Mouse (Mus musculus) left cerebral cortex, adult 2 months (tissue): ENCODE data around the gene Pusl1. TPM values are rescaled to one million over a fixed set of nuclear protein-coding genes. Genes with fewer than 3 reads are reported as not detected.

ENCODE experiments used
- DNase-seq, 2 experiments: peaks; one replicate each; pipeline ENCODE4 v3.0.0; 2021 to 2022; ENCODE audit warnings: low spot score in 2 of 2, mixed read lengths in 1 of 2; ENCODE audit errors: extremely low spot score in 1 of 2
- H3K27ac ChIP-seq: fragments of 200-600 bp; 2 replicates; pipeline ENCODE4 v1.8.1; 2022
- H3K4me3 ChIP-seq: fragments of 200-600 bp; 2 replicates; pipeline ENCODE4 v1.8.1; 2022
- CTCF ChIP-seq: fragments of 200-600 bp; IDR thresholded peaks from 2 replicates; pipeline ENCODE4 v1.8.1; 2022; ENCODE audit warnings: antibody characterized with exemption, mild to moderate bottlenecking, moderate library complexity
- intact Hi-C: fragments of 180-260 bp; cut with DNase I; formaldehyde crosslinking; loops from one replicate; pipeline ENCODE4 v1.15.1; 2025
- total RNA-seq, 2 experiments: library from RNA; stranded (reverse); gene quantifications; 2 replicates each; pipeline ENCODE4 v1.2.3; 2021

Pusl1 gene
- total RNA-seq, 2 experiments from 2014 or later, result 55.0 to 61.2 TPM

DNA sequence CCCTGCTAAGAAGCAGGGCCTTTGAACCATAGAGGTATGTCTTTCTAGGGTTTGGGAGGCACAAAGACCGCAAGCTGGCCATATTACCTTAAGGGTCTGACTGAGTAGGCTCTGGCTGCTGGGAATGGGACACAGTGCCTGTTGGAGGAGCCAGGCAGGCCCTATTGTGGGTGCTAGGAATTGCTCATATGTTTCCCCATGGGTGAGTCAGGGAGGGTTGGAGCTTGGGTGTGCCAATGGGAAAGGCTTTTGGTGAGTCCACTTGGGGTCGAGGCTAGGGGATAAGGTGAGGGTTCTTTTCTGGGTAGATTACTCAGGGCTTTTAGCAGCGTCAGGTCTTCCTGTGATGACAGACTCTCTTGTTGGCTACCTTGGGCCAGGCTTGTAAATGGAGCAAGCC is 40.2 kb downstream of the Pusl1 start:
- no peak overlapping the region for H3K4me3 ChIP-seq
- no peak for TF ChIP-seq CTCF
- no peak for DNase-seq
- H3K27ac ChIP-seq, result no peak overlapping the region
- intact Hi-C loops, result no loop called here

DNA sequence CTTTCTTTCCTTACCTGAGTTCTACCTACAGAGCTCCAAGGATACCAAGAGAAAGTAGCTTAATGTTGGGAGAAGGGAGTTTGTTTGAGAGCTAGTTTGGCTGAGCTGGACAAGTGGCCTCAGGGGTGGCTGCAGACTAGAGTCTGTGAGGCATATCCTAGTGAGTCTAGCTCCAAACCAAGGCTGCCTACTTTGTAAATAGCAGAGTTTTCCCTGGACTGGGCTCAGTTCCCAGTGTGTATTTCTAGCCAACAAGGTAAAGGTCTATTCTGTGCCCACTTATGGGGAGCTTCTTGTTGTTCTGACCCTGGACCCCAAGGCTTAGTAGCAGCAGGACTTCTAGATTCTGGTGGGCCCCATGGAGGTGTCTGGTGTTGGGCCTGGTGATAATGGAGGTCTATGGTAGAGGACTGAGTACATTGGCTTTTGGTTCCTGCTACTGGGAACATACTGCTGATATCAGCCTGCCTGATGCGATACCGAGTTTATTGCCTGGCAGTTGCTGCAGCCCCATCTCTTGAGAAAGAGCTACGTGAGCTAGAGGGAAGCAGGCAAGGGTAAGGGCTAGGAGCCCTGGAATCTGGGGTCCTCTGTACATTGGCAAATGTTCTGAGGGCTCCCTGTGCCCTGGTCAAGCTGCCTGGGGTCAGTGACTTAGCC is 41.7 kb downstream of the Pusl1 start:
- no peak overlapping the region for H3K4me3 ChIP-seq

DNA sequence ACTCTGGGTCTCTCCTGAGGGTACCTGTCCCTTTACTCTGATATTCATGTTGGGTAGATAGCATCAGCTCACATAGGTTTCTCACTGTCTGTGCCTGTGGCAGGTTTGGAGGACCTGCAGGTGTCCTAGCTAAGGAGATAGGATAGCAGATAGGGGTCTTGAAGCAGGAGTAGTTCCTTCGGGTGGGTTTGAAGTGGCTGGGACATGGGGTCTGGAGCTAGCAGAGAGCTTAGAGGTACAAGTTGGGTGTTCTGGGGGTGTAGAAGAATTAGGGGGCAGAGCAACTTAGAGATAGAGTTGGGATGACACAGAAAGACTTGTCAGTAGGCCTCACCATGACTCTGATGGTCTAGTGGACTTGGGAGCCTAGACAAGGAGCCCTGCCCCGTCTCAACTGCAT is 42.2 kb downstream of the Pusl1 start:
- no peak for TF ChIP-seq CTCF
- H3K27ac ChIP-seq, result no peak overlapping the region
- DNase-seq, result no peak
- no peak overlapping the region for H3K4me3 ChIP-seq
- intact Hi-C loops, result no loop called here

More for the DNA sequence above, 41.7 kb downstream of the Pusl1 start:
- no peak overlapping the region for H3K27ac ChIP-seq
- TF ChIP-seq CTCF, result no peak
- intact Hi-C loops, result no loop called here
- no peak for DNase-seq

DNA sequence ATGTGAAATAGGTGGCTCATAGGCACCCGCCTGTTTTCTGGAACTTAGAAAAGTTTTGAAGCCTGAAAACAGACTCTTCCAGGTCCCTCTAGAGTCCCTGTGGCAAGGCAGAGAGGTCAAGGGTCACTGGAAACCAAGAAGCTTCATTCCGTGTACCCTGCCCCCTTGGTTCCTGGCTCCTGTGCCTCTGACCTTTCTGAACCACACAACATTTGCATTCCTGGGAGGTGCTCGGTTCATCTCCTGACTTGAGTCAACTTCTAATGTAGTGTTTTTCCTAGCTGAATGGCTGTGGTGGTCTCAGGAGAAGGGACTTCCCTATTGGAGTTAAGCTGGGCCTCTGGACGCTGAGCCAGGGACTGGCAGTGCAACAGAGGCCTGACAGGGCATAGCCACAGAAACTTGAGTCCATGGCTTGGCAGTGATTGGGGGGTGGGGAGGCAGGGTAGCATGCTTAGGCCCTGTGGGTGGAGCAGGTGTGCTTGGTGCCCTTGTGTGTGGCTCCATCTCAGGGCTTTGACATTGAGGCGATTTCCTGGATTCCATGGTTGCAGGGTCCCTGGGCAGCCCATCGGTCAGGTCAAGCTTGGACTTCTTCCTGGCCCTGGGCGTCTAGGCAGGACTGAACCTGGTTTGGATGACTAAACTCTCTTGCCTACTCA is 43.0 kb downstream of the Pusl1 start:
- Histone ChIP-seq H3K27ac (no peak overlapping the region; the same call in 1 of the 2 replicates), H3K4me3 (peak overlapping the region; percentile 77)
- TF ChIP-seq CTCF, result no peak
- intact Hi-C loops, result no loop called here
- DNase-seq, result no peak

DNA sequence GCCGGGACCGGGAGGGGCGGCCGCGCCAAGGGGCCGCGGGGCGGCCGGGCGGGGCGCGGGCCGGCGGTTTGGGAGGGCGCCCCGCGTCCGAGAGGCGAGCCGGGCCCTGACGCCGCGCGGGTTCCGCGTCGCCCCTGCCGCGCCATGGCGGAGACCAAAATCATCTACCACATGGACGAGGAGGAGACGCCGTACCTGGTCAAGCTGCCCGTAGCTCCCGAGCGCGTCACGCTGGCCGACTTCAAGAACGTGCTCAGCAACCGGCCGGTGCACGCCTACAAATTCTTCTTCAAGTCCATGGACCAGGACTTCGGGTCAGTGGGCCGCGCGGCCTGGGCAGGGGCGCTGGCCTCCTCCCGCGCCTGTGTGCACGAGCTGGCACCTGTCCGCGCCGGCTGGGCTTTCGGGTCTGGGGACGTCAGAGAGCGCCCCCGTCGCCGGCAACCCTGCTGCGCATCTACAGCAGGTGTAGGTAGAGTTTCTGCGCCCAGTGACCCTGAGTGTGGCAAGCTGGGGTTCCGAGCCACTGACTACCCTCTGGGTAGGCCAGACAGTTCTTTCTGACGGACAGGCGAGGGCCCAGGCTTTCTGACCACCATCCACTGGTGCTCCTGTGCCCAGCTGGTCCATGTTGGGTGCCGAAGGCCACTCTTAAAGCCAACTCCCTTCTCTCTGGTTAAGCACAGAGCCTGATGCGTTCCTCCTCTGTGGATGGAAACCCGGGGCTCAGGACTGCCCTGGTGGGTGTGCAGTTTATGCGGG is 43.8 kb downstream of the Pusl1 start:
- TF ChIP-seq CTCF, result no peak
- peak in 1 of 2 experiments; percentile 32 for DNase-seq
- intact Hi-C loops, result loop anchor here (2.0 kb wide), 1 partner anchor 17 kb away; the partner anchor contains the start of gene Aurkaip1
- Histone ChIP-seq H3K4me3 (peak overlapping the region; percentile 77), H3K27ac (peak overlapping the region; percentile 75)

DNA sequence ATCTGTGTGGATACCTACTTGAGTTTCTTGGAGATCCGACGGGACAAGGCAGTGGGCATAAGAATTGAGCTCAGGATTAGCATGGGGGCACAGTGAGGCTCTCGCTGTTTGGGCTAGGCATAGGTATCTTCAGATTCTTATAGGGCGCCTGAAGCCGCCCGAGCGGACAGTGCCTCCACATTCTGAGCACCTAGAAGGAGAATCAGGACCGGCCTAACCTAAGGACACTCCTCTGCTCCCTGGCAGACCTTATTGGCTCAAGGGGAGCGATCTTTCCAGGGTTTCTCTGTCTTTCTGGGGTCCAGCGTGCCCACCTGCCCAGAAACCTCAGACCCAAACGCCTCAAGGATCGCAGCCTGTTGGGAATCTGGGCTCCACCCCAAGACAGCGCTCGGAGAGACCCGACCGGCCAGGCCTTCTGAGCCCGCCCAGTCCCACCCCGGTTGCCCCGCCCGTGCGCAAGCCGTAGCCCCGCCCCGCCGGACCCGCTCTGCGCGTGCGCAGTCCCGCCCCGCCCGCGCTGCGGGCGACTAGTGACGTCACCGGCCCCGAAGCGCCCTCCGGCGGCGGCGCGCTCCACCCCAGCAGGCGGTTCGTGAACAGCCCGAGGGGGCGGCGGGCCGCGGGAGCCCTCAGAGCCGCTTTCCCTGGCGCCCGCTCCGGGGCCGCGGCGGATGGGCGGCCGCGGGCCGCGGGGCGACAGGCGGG is 44.6 kb downstream of the Pusl1 start, which contains the start of gene Dvl1:
TSS of gene Dvl1 (plus strand) at position 532 of the 708 bp plus-strand sequence.
- Histone ChIP-seq H3K27ac (peak within 1 kb of the TSS; percentile 91), H3K4me3 (peak within 1 kb of the TSS; percentile 77)
- peak; percentile 51 for TF ChIP-seq CTCF
- intact Hi-C loops, result loop anchor here (2.0 kb wide), 1 partner anchor 16 kb away; the partner anchor contains the start of gene Aurkaip1
- DNase-seq, result peak; percentile 94 to 99

DNA sequence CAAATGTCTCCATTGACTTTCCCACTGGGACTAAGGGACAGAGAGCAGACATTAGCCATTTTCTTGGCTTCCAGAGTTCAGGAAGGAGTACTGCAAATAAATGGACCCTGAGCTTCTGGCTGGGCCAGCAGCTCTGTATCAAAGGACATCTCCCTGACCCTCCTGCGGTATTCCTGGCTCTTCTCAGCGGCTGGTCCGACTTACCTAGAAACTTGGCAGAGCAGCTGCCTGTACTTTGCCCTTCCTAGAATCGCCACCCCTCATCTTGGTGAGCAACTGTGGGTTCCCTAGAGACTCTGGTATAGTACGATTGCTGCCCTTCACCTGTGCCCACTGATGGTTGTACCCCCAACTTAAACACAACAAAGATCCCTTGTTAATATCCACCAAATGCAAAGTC is 48.4 kb downstream of the Pusl1 start:
- intact Hi-C loops, result no loop called here
- DNase-seq, result no peak
- H3K4me3 ChIP-seq, result no peak overlapping the region
- TF ChIP-seq CTCF, result no peak
- H3K27ac ChIP-seq, result no peak overlapping the region

DNA sequence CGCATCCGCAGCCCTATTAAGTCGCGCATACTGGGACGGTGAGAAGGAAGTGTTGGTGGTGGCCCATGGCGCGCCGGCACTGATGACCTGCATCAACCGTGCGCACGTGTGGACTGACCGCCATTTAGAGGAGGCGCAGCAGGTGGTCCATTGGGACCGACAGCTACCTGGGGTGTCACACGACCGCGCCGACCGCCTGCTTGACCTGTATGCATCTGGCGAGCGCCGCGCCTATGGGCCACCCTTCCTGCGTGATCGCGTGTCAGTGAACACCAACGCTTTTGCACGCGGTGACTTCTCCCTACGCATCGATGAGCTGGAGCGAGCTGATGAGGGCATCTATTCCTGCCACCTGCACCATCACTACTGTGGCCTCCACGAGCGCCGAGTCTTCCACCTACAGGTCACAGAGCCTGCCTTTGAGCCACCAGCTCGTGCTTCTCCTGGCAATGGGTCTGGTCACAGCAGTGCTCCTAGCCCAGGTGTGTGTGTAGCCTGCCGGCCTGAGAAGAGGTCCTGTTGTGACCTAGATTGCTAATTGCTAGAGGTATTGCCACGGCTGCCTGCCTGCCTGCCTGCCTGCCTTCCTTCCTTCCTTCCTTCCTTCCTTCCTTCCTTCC is 49.8 kb downstream of the Pusl1 start:
- intact Hi-C loops, result no loop called here
- no peak for TF ChIP-seq CTCF
- Histone ChIP-seq H3K4me3 (no peak overlapping the region), H3K27ac (no peak overlapping the region)
- no peak for DNase-seq

DNA sequence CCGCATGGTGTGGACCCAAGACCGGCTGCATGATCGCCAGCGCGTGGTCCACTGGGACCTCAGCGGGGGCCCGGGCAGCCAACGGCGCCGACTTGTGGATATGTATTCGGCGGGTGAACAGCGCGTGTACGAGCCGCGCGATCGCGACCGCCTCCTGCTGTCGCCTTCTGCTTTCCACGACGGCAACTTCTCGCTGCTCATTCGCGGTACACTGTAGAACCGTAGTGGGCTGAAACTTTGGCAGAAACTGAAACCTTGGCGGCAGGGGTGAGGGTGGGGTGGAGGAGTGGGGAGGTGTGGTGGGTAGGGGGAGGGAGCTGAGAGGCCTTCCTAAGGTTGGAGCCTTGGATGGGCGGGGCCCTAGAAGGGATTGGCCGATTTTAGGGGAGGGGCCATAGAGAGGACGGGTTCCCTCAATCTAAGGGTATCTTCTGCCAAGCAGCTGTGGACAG is 50.6 kb downstream of the Pusl1 start:
- intact Hi-C loops, result no loop called here
- TF ChIP-seq CTCF, result peak; percentile 22
- Histone ChIP-seq H3K4me3 (peak overlapping the region; percentile 38), H3K27ac (no peak overlapping the region)
- peak in 1 of 2 experiments; percentile 36 for DNase-seq

DNA sequence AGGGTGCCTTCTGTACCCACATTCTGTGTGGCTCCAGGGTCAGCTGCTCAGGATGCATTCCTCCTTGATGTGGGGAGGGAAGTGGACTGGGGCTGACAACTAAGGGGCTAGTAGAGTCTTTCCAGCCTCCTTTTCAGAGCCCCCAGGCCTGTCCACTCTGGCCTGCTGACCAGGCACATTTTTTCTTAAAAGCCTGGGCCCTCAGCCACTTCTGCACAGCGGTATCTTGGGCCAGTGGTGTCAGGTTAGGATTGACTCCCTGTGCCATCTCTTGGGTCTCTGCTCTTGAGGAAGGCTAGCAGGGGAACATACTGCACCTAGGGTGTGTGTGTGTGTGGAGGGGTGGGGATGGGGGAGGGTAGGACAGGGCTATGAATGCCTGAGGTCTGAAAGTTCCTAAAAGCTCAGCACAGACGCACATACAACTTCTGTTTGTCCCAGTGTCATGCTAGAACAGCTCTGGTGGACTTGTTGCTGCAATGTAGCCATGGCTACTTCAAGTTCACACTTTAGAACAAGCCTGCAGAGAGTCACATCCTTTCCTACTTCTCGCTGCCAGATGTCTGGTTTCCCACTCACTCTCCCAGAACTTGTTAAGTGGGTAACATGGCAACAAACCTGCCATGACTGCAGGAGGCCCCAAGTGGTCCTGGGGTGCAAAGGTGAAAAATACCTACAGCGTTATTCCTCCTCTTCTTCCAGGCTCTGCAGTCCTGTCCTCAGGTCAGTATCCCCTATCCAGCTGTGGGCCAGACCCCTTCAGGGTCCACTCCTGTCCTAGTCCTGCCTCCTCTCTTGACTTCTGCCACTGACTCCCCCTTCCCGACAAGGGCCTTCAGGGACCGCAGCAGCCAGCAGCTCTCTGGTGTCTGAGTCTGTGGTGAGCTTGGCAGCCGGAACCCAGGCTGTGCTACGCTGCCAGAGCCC is 51.2 kb downstream of the Pusl1 start:
- no peak for DNase-seq
- H3K27ac ChIP-seq, result no peak overlapping the region; the same call in 1 of the 2 replicates

More for the DNA sequence above, 51.2 kb downstream of the Pusl1 start:
- intact Hi-C loops, result no loop called here
- peak overlapping the region; percentile 38 for H3K4me3 ChIP-seq
- no peak for TF ChIP-seq CTCF
